Mouse (Mus musculus): ENCODE data around the gene 9530068E07Rik.

- no peak for TF ChIP-seq POLR2A (IDR thresholded peaks at IDR 0.05; ENCODE audit: low read depth, low read length)
- TF ChIP-seq CTCF (IDR thresholded peaks at IDR 0.05; ENCODE audit: extremely low read depth, insufficient read depth, insufficient read length, insufficient replicate concordance), result no peak
Observed at GRCm38 (mm10) chr11:52386892-52387291, 9.3 kb upstream of the 9530068E07Rik start.
